8 mouse cellular contexts compared by ENCODE assay signal in genomic region chr5:50058421-50059286, GRCm38 (mm10). TPM values are rescaled to one million over a fixed set of nuclear protein-coding genes. Genes with fewer than 3 reads are reported as not detected.
DNase-seq lines count a peak whose midpoint lies in the region; ATAC-seq lines count a peak whose summit lies in the region.

Gene Adgra3, minus strand, starts transcription at chr5:50059006.

- peak within 1 kb of the TSS; percentile 62 for H3K4me3 ChIP-seq in forebrain, embryonic 16.5 days (replicated peaks; ENCODE audit: low read length)
- H3K4me3 ChIP-seq in lung, embryonic 16.5 days (ENCODE audit: low read length) = peak within 1 kb of the TSS; percentile 96

- no peaks in the 10 kb centered on the region for H3K27me3 ChIP-seq in forebrain, embryonic 16.5 days (replicated peaks; ENCODE audit: control insufficient read depth, insufficient read depth, low read length)
- H3K27me3 ChIP-seq in lung, embryonic 16.5 days (ENCODE audit: control insufficient read depth, insufficient read depth, low read depth, low read length) = no peaks in the 10 kb centered on the region

- no peaks in the 10 kb centered on the region for H3K9me3 ChIP-seq in forebrain, embryonic 16.5 days (ENCODE audit: control insufficient read depth, low read length)
- no peaks in the 10 kb centered on the region for H3K9me3 ChIP-seq in lung, embryonic 16.5 days (ENCODE audit: control insufficient read depth, low read length)

- peak within 1 kb of the TSS; percentile 85 for H3K9ac ChIP-seq in forebrain, embryonic 16.5 days (replicated peaks; ENCODE audit: low read depth, low read length)
- H3K9ac ChIP-seq in lung, embryonic 16.5 days (ENCODE audit: low read length) = peak within 1 kb of the TSS; percentile 89

- peaks cover 21% of the 10 kb centered on the region for H3K4me1 ChIP-seq in forebrain, embryonic 16.5 days (replicated peaks; ENCODE audit: control insufficient read depth, insufficient read depth, low read length)
- H3K4me1 ChIP-seq in lung, embryonic 16.5 days (replicated peaks; ENCODE audit: control insufficient read depth, insufficient read depth, low read length) = peaks cover 8% of the 10 kb centered on the region

- H3K27ac ChIP-seq in forebrain, embryonic 16.5 days (ENCODE audit: low read length) = peak within 1 kb of the TSS; percentile 67
- peak within 1 kb of the TSS; percentile 91 for H3K27ac ChIP-seq in lung, embryonic 16.5 days (ENCODE audit: low read length)

- peak; percentile 91 for DNase-seq in Muller cell, postnatal 12 days (ENCODE audit: inconsistent ontology term)
- DNase-seq in cerebellum, adult 11 months = peak; percentile 26
- peak; percentile 87 to 91 for DNase-seq in heart, postnatal 14 days
- peak in 1 of 2 experiments; percentile 20 for DNase-seq in layer of hippocampus, adult 18-20 months (ENCODE audit: low spot score in 2 of 2)
- DNase-seq in ovary, postnatal 36 days (ENCODE audit: low spot score) = peak; percentile 88
- DNase-seq in urinary bladder, postnatal 14 days (ENCODE audit: low spot score) = peak; percentile 80

- peak; percentile 89 for ATAC-seq in forebrain, embryonic 16.5 days
- ATAC-seq in lung, embryonic 16.5 days (ENCODE audit: low read depth) = peak; percentile 95

- intact Hi-C loops in heart, postnatal 14 days (cut with DNase I) = loop anchor here (5.0 to 10.0 kb wide), 2 partner anchors 81 to 156 kb away; no protein-coding TSS in a partner anchor

- WGBS in forebrain, embryonic 16.5 days = under 1% methylated on average over 74 of the region's 113 CpGs
- WGBS in lung, embryonic 16.5 days = under 1% methylated on average over 87 of the region's 113 CpGs

- peak within 1 kb of the TSS; percentile 73 for H3K4me2 ChIP-seq in forebrain, embryonic 16.5 days (ENCODE audit: low read length)
- H3K4me2 ChIP-seq in lung, embryonic 16.5 days (ENCODE audit: low read depth, low read length) = peak within 1 kb of the TSS; percentile 91

- no peaks in the 10 kb centered on the region for H3K36me3 ChIP-seq in forebrain, embryonic 16.5 days (ENCODE audit: control insufficient read depth, insufficient read depth)
- H3K36me3 ChIP-seq in lung, embryonic 16.5 days (ENCODE audit: control insufficient read depth, insufficient read depth, low read length) = no peaks in the 10 kb centered on the region

RNA-seq across cellular contexts. Expression of gene Adgra3, which starts in this region (rescaled TPM):
- polyA plus RNA-seq in forebrain, embryonic 16.5 days (2015; fragmentation: Nextera tagmentation; extraction: Ambion mirVana) = 18.5 and 19.6 TPM in 2 replicates
- 10 to 100 TPM; 22.3 to 24.3 TPM for total RNA-seq in heart, postnatal 14 days (2021)
- total RNA-seq in layer of hippocampus, adult 18-20 months (2021) = 10 to 100 TPM; 13.8 to 15.4 TPM
- polyA plus RNA-seq in lung, embryonic 16.5 days (2015; fragmentation: Nextera tagmentation; extraction: Ambion mirVana) = 10.0 and 16.0 TPM in 2 replicates
